Mouse (Mus musculus) myocyte (in vitro differentiated cells): ENCODE measurements at regions not wholly inside any gene's neighbourhood (a gene's known extent, or its start where the extent isn't known, plus 50 kb on each side); places are given as distances from the start of the nearest gene placed in this dataset.

Experiments
- H3K27me3 ChIP-seq: one replicate; pipeline ENCODE4 v1.6.1; 2011; ENCODE audit not compliant: control insufficient read depth, insufficient read depth, insufficient read length
- H3K36me3 ChIP-seq: one replicate; pipeline ENCODE4 v1.6.1; 2011; ENCODE audit not compliant: control insufficient read depth, insufficient read depth
- H3K4me2 ChIP-seq: one replicate; pipeline ENCODE4 v1.6.1; 2011; ENCODE audit warnings: low read depth, control low read depth
- H3K4me3 ChIP-seq: one replicate; pipeline ENCODE4 v1.5.1; 2011; ENCODE audit warnings: mild to moderate bottlenecking, control low read depth, moderate library complexity
- H3K79me2 ChIP-seq: one replicate; pipeline ENCODE4 v1.6.1; 2011; ENCODE audit not compliant: control insufficient read depth, insufficient read depth
- H3ac ChIP-seq: one replicate; pipeline ENCODE4 v1.6.1; 2011; ENCODE audit not compliant: control insufficient read depth, insufficient read length
- CEBPB ChIP-seq: IDR thresholded peaks from 2 replicates; pipeline ENCODE4 v1.6.1; 2011; ENCODE audit warnings: mild to moderate bottlenecking, moderate library complexity; ENCODE audit not compliant: poor library complexity, insufficient read depth, severe bottlenecking
- E2F4 ChIP-seq: IDR thresholded peaks from one replicate; pipeline ENCODE4 v1.6.1; 2011; ENCODE audit warnings: mild to moderate bottlenecking, control low read depth, moderate library complexity; ENCODE audit not compliant: insufficient read depth
- MAX ChIP-seq: IDR thresholded peaks from one replicate; pipeline ENCODE4 v1.6.1; 2011; ENCODE audit warnings: low read depth, mild to moderate bottlenecking, control low read depth
- MYOD1 ChIP-seq, 3 experiments: IDR thresholded peaks; one replicate each; pipeline ENCODE4 v1.6.1; 2011; ENCODE audit warnings: control low read depth in 2 of 3, low read depth in 2 of 3, mild to moderate bottlenecking in 2 of 3, moderate library complexity in 1 of 3; ENCODE audit not compliant: insufficient read length in 2 of 3, control insufficient read depth in 1 of 3
- MYOG ChIP-seq, 3 experiments: IDR thresholded peaks; one replicate each; pipeline ENCODE4 v1.6.1; 2011; ENCODE audit warnings: control low read depth in 2 of 3, low read depth in 2 of 3, mild to moderate bottlenecking in 2 of 3; ENCODE audit not compliant: insufficient read length in 2 of 3, control insufficient read depth in 1 of 3, insufficient read depth in 1 of 3
- POLR2A ChIP-seq: IDR thresholded peaks from one replicate; pipeline ENCODE4 v1.6.1; 2011; ENCODE audit warnings: low read depth, mild to moderate bottlenecking, control low read depth, moderate library complexity; ENCODE audit not compliant: insufficient read length
- POLR2AphosphoS2 ChIP-seq: IDR thresholded peaks from one replicate; pipeline ENCODE4 v1.6.1; 2011; ENCODE audit warnings: low read depth, control low read depth; ENCODE audit not compliant: insufficient read length
- REST ChIP-seq: IDR thresholded peaks from one replicate; pipeline ENCODE4 v1.6.1; 2011; ENCODE audit warnings: mild to moderate bottlenecking, control low read depth, moderate library complexity; ENCODE audit not compliant: insufficient read depth, insufficient read length
- SRF ChIP-seq: IDR thresholded peaks from one replicate; pipeline ENCODE4 v1.6.1; 2011; ENCODE audit warnings: low read depth; ENCODE audit not compliant: control insufficient read depth, insufficient read length
- TCF12 ChIP-seq: IDR thresholded peaks from one replicate; pipeline ENCODE4 v1.6.1; 2011; ENCODE audit warnings: mild to moderate bottlenecking, control low read depth; ENCODE audit not compliant: poor library complexity, insufficient read depth, severe bottlenecking
- TCF3 ChIP-seq: IDR thresholded peaks from one replicate; pipeline ENCODE4 v1.6.1; 2011; ENCODE audit warnings: low read depth, control low read depth; ENCODE audit not compliant: insufficient read length
- USF1 ChIP-seq: IDR thresholded peaks from one replicate; pipeline ENCODE4 v1.6.1; 2011; ENCODE audit warnings: low read depth, mild to moderate bottlenecking, control low read depth, moderate library complexity

DNA sequence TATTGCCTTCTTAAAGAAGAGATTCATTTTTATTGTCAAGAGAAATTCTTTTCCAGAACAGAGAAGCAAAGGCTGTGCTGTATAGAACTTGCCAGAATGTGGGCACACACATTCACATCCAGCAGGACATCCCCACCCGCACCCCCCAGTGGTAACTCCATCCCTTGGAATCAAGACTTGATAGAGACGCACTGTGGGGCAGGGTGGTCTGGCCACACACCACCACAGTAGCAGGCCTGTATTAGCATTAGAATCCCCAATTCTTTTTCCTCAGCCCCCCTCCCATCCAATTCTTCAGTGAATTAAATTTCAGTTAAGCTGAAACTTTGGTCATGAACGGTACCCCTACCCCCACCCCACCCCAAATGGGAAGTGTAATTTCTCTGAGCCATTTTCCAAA, 92.5 kb upstream of the Dio3 start:
- Histone ChIP-seq H3K36me3 (no peaks in the 10 kb centered on the region), H3K79me2 (no peaks in the 10 kb centered on the region), H3K27me3 (peaks cover 35% of the 10 kb centered on the region), H3K4me2 (no peak overlapping the region), H3K4me3 (no peak overlapping the region), H3ac (no peak overlapping the region)
- TF ChIP-seq CEBPB (no peak), POLR2AphosphoS2 (no peak), USF1 (no peak), SRF (no peak), E2F4 (no peak)

DNA sequence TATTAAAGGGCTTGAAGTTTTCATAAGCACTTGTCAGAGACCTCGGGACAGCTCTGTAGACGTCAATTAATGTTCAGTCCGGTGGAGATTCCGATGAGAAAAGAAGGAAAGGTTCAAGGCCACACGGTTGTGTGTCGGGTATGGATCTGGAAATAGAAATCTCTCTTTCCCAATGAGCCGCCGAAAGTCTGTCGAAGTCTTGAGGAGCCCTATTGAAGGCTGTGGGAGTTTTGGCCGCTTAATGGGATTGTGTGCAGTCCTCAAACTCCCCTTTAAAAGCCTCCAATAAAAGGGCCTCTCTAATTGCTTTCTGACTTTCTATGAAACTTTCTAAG, 92.0 kb upstream of the Dio3 start:
- H3ac ChIP-seq = no peak overlapping the region
- TF ChIP-seq SRF (no peak), CEBPB (no peak), POLR2A (no peak), TCF3 (no peak), TCF12 (no peak), MYOG (IDR thresholded peaks at IDR 0.05; ENCODE audit: control insufficient read depth in 1 of 3, insufficient read depth in 1 of 3, insufficient read length in 2 of 3, low read depth in 2 of 3) (no peak), POLR2AphosphoS2 (no peak)
- no peak overlapping the region for H3K4me3 ChIP-seq
- no peaks in the 10 kb centered on the region for H3K36me3 ChIP-seq
- H3K79me2 ChIP-seq = no peaks in the 10 kb centered on the region
- H3K27me3 ChIP-seq = peaks cover 35% of the 10 kb centered on the region
- no peak overlapping the region for H3K4me2 ChIP-seq

DNA sequence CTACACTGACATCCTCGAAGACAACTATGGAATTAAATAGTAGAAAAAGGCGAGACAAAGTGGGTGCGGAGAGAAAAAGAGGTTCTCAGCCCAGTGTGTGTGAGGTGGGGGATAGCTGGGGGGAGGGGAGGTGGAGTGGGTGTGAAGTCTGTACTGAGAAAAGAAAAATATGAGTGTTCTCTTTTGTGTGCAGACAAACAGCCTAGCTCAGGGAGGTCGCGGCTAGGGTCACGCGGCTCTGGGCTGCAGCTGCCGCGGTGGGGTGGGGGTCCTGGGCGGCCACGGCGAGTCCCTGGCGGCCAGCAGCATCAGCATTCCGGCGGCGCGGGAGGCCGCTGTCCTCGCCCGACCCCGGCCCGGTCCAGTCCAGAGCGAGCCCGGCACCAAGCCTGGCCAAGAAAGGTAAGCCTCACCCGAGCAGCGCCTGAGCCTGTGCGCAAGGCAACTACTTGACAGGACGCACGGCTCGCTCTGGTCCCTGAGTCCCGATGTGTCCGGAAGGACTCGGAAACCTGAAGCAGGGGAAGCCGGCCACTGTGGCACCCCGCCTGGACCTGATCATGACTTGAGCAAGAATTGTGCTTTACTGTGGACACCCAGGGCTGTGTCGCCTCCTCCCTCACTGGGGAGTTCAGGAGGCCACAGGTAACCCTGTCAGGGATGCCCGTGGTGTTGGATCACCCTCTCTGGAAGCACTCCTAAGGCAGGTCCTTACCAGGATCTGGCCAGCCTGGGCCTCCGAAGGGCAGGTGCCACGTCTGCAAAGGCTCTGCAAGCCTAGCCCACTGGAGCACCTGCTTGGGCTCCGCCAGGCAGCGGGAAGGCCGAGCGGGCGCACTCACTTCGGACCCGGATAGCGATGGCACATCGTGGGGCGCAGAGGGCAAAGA, 91.4 kb upstream of the Dio3 start:
- peaks cover 39% of the 10 kb centered on the region for H3K27me3 ChIP-seq
- no peak overlapping the region for H3K4me2 ChIP-seq
- H3K4me3 ChIP-seq = no peak overlapping the region
- TF ChIP-seq MYOD1 (IDR thresholded peaks at IDR 0.05; ENCODE audit: control insufficient read depth in 1 of 3, insufficient read length in 2 of 3, low read depth in 2 of 3) = no peak
- TF ChIP-seq MYOG (IDR thresholded peaks at IDR 0.05; ENCODE audit: control insufficient read depth in 1 of 3, insufficient read depth in 1 of 3, insufficient read length in 2 of 3, low read depth in 2 of 3) = peak in 1 of 3 experiments; percentile 0
- H3ac ChIP-seq = no peak overlapping the region
- no peaks in the 10 kb centered on the region for H3K36me3 ChIP-seq
- H3K79me2 ChIP-seq = no peaks in the 10 kb centered on the region

DNA sequence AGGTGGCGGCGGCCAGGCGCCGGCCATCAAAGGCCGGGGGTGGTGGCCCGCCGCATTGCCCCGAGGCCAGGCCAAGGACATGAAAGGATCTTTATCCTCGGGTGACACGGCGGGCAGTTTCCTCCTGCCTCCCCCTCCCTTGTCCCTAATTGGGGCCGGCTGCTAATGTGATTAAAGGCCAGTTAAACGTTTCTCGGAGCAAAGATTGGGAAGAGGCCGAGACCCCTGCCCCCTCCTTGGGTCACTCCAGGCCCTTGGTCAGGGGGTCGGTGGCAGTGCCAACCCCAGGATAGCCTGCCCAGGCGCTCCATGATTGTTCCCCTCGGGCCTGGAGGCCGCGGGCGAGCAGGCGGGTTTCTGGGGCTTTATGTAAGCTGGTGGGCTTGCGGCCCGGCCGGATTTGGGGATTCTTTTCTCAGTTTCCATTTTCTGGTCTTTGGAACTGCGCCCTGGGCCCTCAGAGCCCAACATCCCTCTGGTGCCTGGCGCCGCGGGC, 90.7 kb upstream of the Dio3 start:
- no peaks in the 10 kb centered on the region for H3K36me3 ChIP-seq
- peaks cover 39% of the 10 kb centered on the region for H3K27me3 ChIP-seq
- H3K4me3 ChIP-seq = no peak overlapping the region
- no peak overlapping the region for H3ac ChIP-seq
- TF ChIP-seq USF1 = no peak
- no peak for TF ChIP-seq REST
- no peak for TF ChIP-seq SRF
- TF ChIP-seq POLR2A = no peak
- TF ChIP-seq MAX = no peak
- TF ChIP-seq TCF12 = no peak
- no peak for TF ChIP-seq TCF3
- TF ChIP-seq POLR2AphosphoS2 = no peak
- no peak for TF ChIP-seq E2F4
- TF ChIP-seq CEBPB = no peak
- TF ChIP-seq MYOG (IDR thresholded peaks at IDR 0.05; ENCODE audit: control insufficient read depth in 1 of 3, insufficient read depth in 1 of 3, insufficient read length in 2 of 3, low read depth in 2 of 3) = no peak
- no peak for TF ChIP-seq MYOD1 (IDR thresholded peaks at IDR 0.05; ENCODE audit: control insufficient read depth in 1 of 3, insufficient read length in 2 of 3, low read depth in 2 of 3)
- H3K4me2 ChIP-seq = no peak overlapping the region
- no peaks in the 10 kb centered on the region for H3K79me2 ChIP-seq

DNA sequence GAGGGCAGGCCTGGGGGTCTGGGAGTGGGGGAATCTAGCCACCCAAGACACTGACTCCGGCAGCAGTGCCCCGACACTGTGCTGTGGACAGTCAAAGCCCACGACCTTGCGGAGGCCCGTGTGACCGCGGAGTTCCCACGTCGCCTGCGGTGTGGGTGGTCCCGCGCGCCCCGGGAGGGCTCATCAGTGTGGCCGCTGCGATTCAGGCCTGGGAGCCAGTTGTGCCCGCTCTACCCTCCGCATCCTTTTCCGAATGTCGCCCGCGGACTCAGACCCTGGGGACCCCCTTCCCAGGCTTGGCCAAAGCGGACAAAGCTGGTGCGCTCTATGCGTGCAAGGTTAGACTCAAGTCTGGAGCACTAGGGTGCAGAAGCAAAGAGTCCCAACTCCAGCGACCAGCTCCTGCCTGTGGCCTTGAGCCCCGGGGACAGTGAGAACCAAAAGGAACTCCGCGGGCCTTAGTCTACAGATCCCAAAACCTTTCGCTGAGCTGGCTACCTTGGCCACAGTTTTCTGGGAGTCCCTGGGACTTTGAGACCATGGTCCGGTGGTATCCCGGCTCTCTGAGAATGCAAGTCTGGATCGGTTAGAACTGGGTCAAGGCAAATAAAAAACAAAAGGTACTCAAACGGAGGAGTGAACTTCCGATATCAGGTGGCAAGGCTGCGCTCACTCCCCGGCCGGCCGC, 90.1 kb upstream of the Dio3 start:
- H3K36me3 ChIP-seq = no peaks in the 10 kb centered on the region
- no peak overlapping the region for H3ac ChIP-seq
- H3K27me3 ChIP-seq = peaks cover 39% of the 10 kb centered on the region
- no peak overlapping the region for H3K4me2 ChIP-seq
- no peak for TF ChIP-seq MYOD1 (IDR thresholded peaks at IDR 0.05; ENCODE audit: control insufficient read depth in 1 of 3, insufficient read length in 2 of 3, low read depth in 2 of 3)
- no peak for TF ChIP-seq TCF12
- TF ChIP-seq TCF3 = no peak
- H3K4me3 ChIP-seq = no peak overlapping the region
- no peaks in the 10 kb centered on the region for H3K79me2 ChIP-seq
